ENCODE assay signal across 11 mouse cellular contexts in genomic region chr10:96230391-96230790, GRCm38 (mm10).
A peak's percentile ranks its signal among the peaks of the same experiment; 100 is the strongest.
DNase-seq lines count a peak whose midpoint lies in the region; ATAC-seq and TF ChIP-seq lines count a peak whose summit lies in the region.
"Had no signal": no experiment of that assay in that cellular context is flagged by ENCODE, and none has a peak within 500 bp of the region (broad histone marks: within the 10 kb centered on the region; RNA-seq: fewer than 3 reads in every experiment).

No protein-coding gene starts in this region.

- no peak overlapping the region for H3K9ac ChIP-seq in heart, adult 2 months (ENCODE audit: low read depth, low read length)
- H3K9ac ChIP-seq in liver, embryonic 12.5 days = no peak overlapping the region

- TF ChIP-seq POLR2A in heart, adult 2 months (IDR thresholded peaks at IDR 0.05; ENCODE audit: insufficient read depth, low read depth, low read length) = no peak
- no peak for TF ChIP-seq POLR2A in embryonic fibroblast, embryonic 13.5 days (IDR thresholded peaks at IDR 0.05; ENCODE audit: low read depth, low read length)

- no peak overlapping the region for H3K27ac ChIP-seq in heart, adult 2 months
- H3K27ac ChIP-seq in heart, embryonic 10.5 days = no peak overlapping the region
- no peak overlapping the region for H3K27ac ChIP-seq in embryonic fibroblast, embryonic 13.5 days (ENCODE audit: insufficient read depth, low read length)
- no peak overlapping the region for H3K27ac ChIP-seq in liver, embryonic 12.5 days
- H3K27ac ChIP-seq in forebrain, embryonic 10.5 days = no peak overlapping the region

- H3K27me3 ChIP-seq in heart, adult 2 months (ENCODE audit: control insufficient read depth, insufficient read depth, low read length) = no peaks in the 10 kb centered on the region
- H3K27me3 ChIP-seq in heart, embryonic 10.5 days (ENCODE audit: insufficient read depth, poor library complexity, severe bottlenecking) = no peaks in the 10 kb centered on the region
- H3K27me3 ChIP-seq in liver, embryonic 12.5 days (replicated peaks) = no peaks in the 10 kb centered on the region
- no peaks in the 10 kb centered on the region for H3K27me3 ChIP-seq in forebrain, embryonic 10.5 days (ENCODE audit: poor library complexity, severe bottlenecking)

- H3K36me3 ChIP-seq in heart, adult 2 months (ENCODE audit: control insufficient read depth, insufficient read depth, low read length) = no peaks in the 10 kb centered on the region
- H3K36me3 ChIP-seq in heart, embryonic 10.5 days = no peaks in the 10 kb centered on the region
- H3K36me3 ChIP-seq in liver, embryonic 12.5 days = no peaks in the 10 kb centered on the region
- H3K36me3 ChIP-seq in forebrain, embryonic 10.5 days (replicated peaks) = no peaks in the 10 kb centered on the region
- H3K36me3 ChIP-seq: G1E had no signal

- WGBS in heart, adult 2 months = 84% methylated on average over 8 of the region's 8 CpGs
- 81% methylated on average over 8 of the region's 8 CpGs for WGBS in heart, embryonic 10.5 days
- 62% methylated on average over 8 of the region's 8 CpGs for WGBS in liver, embryonic 12.5 days (ENCODE audit: insufficient replicate concordance)
- WGBS in forebrain, embryonic 10.5 days = 85% methylated on average over 8 of the region's 8 CpGs

- no peak overlapping the region for H3K4me3 ChIP-seq in heart, adult 2 months
- H3K4me3 ChIP-seq in heart, embryonic 10.5 days = no peak overlapping the region
- no peak overlapping the region for H3K4me3 ChIP-seq in embryonic fibroblast, embryonic 13.5 days (ENCODE audit: insufficient read depth, low read length)
- no peak overlapping the region for H3K4me3 ChIP-seq in liver, embryonic 12.5 days
- no peak overlapping the region for H3K4me3 ChIP-seq in forebrain, embryonic 10.5 days

- no peaks in the 10 kb centered on the region for H3K4me1 ChIP-seq in heart, adult 2 months (ENCODE audit: control insufficient read depth, insufficient read depth, low read length)
- peaks cover 9% of the 10 kb centered on the region for H3K4me1 ChIP-seq in heart, embryonic 10.5 days
- peaks cover 3% of the 10 kb centered on the region for H3K4me1 ChIP-seq in embryonic fibroblast, embryonic 13.5 days (ENCODE audit: control insufficient read depth, insufficient read depth, low read length)
- H3K4me1 ChIP-seq in liver, embryonic 12.5 days = peaks cover 6% of the 10 kb centered on the region; the same call in 1 of the 2 replicates
- H3K4me1 ChIP-seq in forebrain, embryonic 10.5 days = peaks cover 3% of the 10 kb centered on the region

- H3K79me2 ChIP-seq in heart, adult 2 months (replicated peaks; ENCODE audit: control insufficient read depth, insufficient read depth, low read length) = no peaks in the 10 kb centered on the region

- no peak for TF ChIP-seq EP300 in heart, adult 2 months (IDR thresholded peaks at IDR 0.05; ENCODE audit: insufficient read depth, low read depth, low read length)

- H3K9me3 ChIP-seq in heart, embryonic 10.5 days = no peaks in the 10 kb centered on the region
- no peaks in the 10 kb centered on the region for H3K9me3 ChIP-seq in liver, embryonic 12.5 days (replicated peaks)
- no peaks in the 10 kb centered on the region for H3K9me3 ChIP-seq in forebrain, embryonic 10.5 days

- H3K4me2 ChIP-seq in liver, embryonic 12.5 days = no peak overlapping the region

- intact Hi-C loops in heart, adult 2 months (cut with DNase I) = no loop called here

- TF ChIP-seq CTCF in heart, adult 2 months (IDR thresholded peaks at IDR 0.05) = peak; percentile 33
- TF ChIP-seq CTCF in embryonic fibroblast, embryonic 13.5 days (IDR thresholded peaks at IDR 0.05; ENCODE audit: borderline replicate concordance, insufficient read depth, low read length) = peak; percentile 3; the same call in 1 of the 2 replicates

- DNase-seq in heart, adult 2 months = peak in 1 of 2 experiments; percentile 21
- DNase-seq in heart, embryonic 10.5 days (ENCODE audit: low spot score) = no peak
- peak; percentile 25 to 45 for DNase-seq in spleen, postnatal 36 days (ENCODE audit: low spot score in 2 of 2)
- no peak for DNase-seq in cerebellum, adult 11 months
- no peak for DNase-seq in forebrain, embryonic 10.5 days (ENCODE audit: extremely low spot score, low spot score)
- DNase-seq: cerebellum, adult 9-11 months; gastrocnemius, postnatal 14 days had no signal

- ATAC-seq in liver, embryonic 12.5 days = peak; percentile 47
- ATAC-seq in megakaryocyte-erythroid progenitor cell, adult 5-6 weeks (replicated peaks; ENCODE audit: low FRiP score, low TSS enrichment, poor library complexity, severe bottlenecking) = no peak

Comparison
In these comparisons a context has a peak if more than half of its experiments do, and no peak if none do; other contexts are left out.
1. DNase-seq: peak in spleen, postnatal 36 days (2 of 2); none in heart, embryonic 10.5 days (single experiment), cerebellum, adult 11 months (single experiment) and forebrain, embryonic 10.5 days (single experiment).